Mouse (Mus musculus) ES-CJ7 (cell line): ENCODE measurements around the gene Gm3187.
"Not testable (repeated sequence)": the region's sequence is repeated elsewhere in the genome, so short reads cannot be mapped to it uniquely, and the experiment has no call there.

Source experiments
- DNase-seq: peaks from one replicate; pipeline ENCODE4 v3.0.0; 2011; ENCODE audit warnings: low read depth, low spot score

The Gm3187 gene

DNA sequence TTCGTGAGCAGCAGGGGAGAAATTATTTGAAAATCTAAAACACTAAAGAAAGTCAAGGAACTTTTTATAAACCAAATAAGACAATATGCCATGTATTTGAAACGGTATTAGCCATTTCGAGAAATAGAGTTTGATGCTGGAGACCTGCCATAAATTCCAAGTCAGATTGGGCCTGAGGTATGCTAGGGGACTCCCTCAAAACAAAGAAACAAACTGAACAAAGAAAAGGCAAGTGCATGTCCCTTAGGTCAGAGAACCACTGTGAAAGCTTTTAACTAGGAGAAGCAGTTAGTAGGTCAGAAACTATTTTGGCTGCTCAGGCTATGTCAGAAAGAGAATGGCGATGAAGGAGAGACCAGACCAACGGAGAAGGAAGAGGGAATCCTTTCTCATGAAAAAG is at the start of gene Gm3187:
TSS of gene Gm3187 (plus strand) at position 301 of the 400 bp plus-strand sequence.
- DNase-seq = not testable (repeated sequence)

DNA sequence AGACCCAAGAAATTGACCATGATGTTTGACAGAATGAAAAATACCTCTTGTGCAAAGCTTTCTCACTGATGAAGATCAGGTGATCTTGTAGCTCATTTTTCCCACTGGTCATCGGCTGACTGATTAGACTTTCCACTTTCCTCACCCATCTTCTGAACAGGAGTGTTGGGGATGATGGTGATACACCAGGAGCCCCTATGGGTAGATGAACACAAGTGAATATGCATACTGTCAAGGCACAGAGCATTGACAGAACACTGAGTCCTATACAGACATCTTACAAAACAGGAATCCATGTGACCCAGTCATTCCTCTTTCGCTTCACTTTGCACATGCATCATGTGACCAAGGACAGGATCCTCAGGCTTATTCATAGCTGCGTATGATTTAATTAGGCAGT is 28.6 kb upstream of the Gm3187 start, which contains the start of gene Gm3194:
TSS of gene Gm3194 (minus strand) at position 101 of the 400 bp plus-strand sequence.
- DNase-seq = not testable (repeated sequence)

DNA sequence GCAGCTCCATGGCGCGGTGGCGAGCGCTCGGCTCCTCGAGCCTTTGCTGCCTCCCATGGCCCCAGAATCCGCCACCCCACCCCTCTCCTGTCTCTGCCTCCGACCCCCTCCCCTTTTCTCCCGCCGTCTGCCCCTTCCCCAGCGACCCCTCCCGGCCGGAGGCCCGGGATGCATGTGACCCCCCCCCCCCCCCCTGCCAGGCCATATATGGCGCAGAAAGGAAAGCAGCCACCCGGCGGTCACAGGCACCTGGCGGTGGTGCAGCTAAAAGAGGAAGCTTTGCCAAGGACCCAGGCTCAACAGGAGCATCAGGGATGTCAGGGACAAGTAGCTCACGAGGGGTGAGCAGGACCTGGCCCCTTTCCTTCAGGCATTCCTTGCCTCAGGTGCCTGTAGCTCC is 23.5 kb upstream of the Gm3187 start:
- DNase-seq = not testable (repeated sequence)

DNA sequence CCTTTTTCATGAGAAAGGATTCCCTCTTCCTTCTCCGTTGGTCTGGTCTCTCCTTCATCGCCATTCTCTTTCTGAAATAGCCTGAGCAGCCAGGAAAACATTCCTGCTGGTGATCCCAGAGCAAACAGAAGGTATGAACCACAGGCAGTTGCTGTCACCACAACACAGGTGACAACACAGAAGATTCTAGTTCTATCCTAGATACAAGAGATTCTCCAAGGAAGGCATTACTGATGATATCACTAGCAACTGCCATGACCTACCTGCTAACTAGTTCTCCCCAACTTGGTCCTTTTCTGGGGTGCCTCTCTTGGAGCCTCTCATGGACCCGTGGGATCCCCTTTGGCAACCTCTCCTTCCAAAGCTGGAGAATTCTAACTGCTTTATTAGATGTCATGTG is 6.3 kb upstream of the Gm3187 start, which contains the start of gene Gm8246:
TSS of gene Gm8246 (minus strand) at position 101 of the 400 bp plus-strand sequence.
- not testable (repeated sequence) for DNase-seq

DNA sequence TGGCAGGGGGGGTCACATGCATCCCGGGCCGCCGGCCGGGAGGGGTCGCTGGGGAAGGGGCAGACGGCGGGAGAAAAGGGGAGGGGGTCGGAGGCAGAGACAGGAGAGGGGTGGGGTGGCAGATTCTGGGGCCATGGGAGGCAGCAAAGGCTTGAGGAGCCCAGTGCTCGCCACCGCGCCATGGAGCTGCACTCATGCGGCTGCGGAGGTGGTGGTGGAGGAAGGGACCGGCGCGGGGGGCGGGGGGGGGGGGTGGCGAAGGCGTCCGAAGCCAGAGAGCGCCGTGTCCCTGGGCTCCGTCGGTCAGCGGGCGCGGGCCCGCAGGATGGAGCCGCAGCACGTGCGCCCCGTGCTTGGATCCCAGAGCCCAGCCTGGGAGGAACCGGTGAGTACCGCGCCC is 17.4 kb downstream of the Gm3187 start, which contains the start of gene Gm3488:
TSS of gene Gm3488 (plus strand) at position 301 of the 400 bp plus-strand sequence.
- DNase-seq = not testable (repeated sequence)

DNA sequence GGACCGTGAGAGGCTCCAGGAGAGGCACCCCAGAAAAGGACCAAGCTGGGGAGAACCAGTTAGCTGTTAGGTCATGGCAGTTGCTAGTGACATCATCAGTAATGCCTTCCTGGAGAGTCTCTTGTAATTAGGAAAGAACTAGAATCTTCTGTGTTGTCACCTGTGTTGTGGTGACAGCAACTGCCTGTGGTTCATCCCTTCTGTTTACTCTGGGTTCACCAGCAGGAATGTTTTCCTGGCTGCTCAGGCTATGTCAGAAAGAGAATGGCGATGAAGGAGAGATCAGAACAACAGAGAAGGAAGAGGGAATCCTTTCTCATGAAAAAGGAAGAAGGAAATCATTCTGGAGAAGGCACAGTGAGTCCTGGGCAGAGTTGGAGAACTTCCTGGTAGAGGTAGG is 54.2 kb downstream of the Gm3187 start, which contains the start of gene Gm3532:
TSS of gene Gm3532 (plus strand) at position 301 of the 400 bp plus-strand sequence.
- DNase-seq = not testable (repeated sequence)
